Mouse (Mus musculus) liver, embryonic 15.5 days (tissue): ENCODE data around the gene Dis3l2. TPM values are rescaled to one million over a fixed set of nuclear protein-coding genes. Genes with fewer than 3 reads are reported as not detected.
A peak's percentile ranks its signal among the peaks of the same experiment; 100 is the strongest.

Source experiments
- ATAC-seq: fragments of 200-750 bp; cut with Nextera tagmentation; 2 replicates; pipeline ENCODE4 v1.8.0; 2017; ENCODE audit warnings: moderate number of reproducible peaks, mild to moderate bottlenecking, moderate library complexity; ENCODE audit not compliant: insufficient read depth
- H3K27ac ChIP-seq: fragments of 300-500 bp; sonication (generic); replicated peaks from 2 replicates; pipeline ENCODE4 v1.5.1; 2015; ENCODE audit warnings: mild to moderate bottlenecking, inconsistent platforms
- H3K27me3 ChIP-seq: fragments of 300-500 bp; sonication (generic); 2 replicates; pipeline ENCODE4 v1.6.1; 2015; ENCODE audit warnings: mild to moderate bottlenecking, inconsistent platforms
- H3K36me3 ChIP-seq: fragments of 300-500 bp; sonication (generic); replicated peaks from 2 replicates; pipeline ENCODE4 v1.6.1; 2015; ENCODE audit warnings: moderate library complexity, mild to moderate bottlenecking, inconsistent platforms
- H3K4me1 ChIP-seq: fragments of 300-500 bp; sonication (generic); replicated peaks from 2 replicates; pipeline ENCODE4 v1.6.1; 2015; ENCODE audit warnings: inconsistent platforms
- H3K4me2 ChIP-seq: fragments of 300-500 bp; sonication (generic); 2 replicates; pipeline ENCODE4 v1.6.1; 2015; ENCODE audit warnings: moderate library complexity, mild to moderate bottlenecking, inconsistent platforms
- H3K4me3 ChIP-seq: fragments of 300-500 bp; sonication (generic); replicated peaks from 2 replicates; pipeline ENCODE4 v1.5.1; 2015; ENCODE audit warnings: mild to moderate bottlenecking, inconsistent platforms
- H3K9ac ChIP-seq: fragments of 300-500 bp; sonication (generic); 2 replicates; pipeline ENCODE4 v1.6.1; 2015; ENCODE audit warnings: moderate library complexity, mild to moderate bottlenecking, inconsistent platforms
- H3K9me3 ChIP-seq: fragments of 300-500 bp; sonication (generic); replicated peaks from 2 replicates; pipeline ENCODE4 v1.6.1; 2016; ENCODE audit warnings: inconsistent platforms
- WGBS: fragments of 180-500 bp; shearing (Covaris S2); methylation state at CpG from one replicate; pipeline ENCODE4 v1.1.7; 2015; ENCODE audit warnings: mixed read lengths; ENCODE audit not compliant: insufficient replicate concordance; 5-methylcytosine and 5-hydroxymethylcytosine counted together
- polyA plus RNA-seq: library from polyadenylated mRNA; unstranded; fragments of >200 nt; fragmentation: Nextera tagmentation; extraction: Ambion mirVana; gene quantifications from 2 replicates; pipeline ENCODE4 v1.2.1, GENCODE M21; 2015

The Dis3l2 gene
- polyA plus RNA-seq, 1 experiment from 2014 or later = 8.5 TPM

GRCm38 (mm10) chr1:86834351-86834987, 130.9 kb downstream of the Dis3l2 start:
- Histone ChIP-seq H3K4me3 (no peak overlapping the region), H3K9me3 (no peaks in the 10 kb centered on the region), H3K9ac (no peak overlapping the region), H3K4me2 (no peak overlapping the region), H3K27ac (no peak overlapping the region), H3K4me1 (no peaks in the 10 kb centered on the region), H3K27me3 (no peaks in the 10 kb centered on the region), H3K36me3 (no peaks in the 10 kb centered on the region)
- 72% methylated on average over 2 of the region's 2 CpGs for WGBS
- ATAC-seq = no peak

GRCm38 (mm10) chr1:86834988-86835387, 131.4 kb downstream of the Dis3l2 start:
- H3K4me2 ChIP-seq = no peak overlapping the region
- no peaks in the 10 kb centered on the region for H3K27me3 ChIP-seq
- ATAC-seq = no peak
- H3K9me3 ChIP-seq = no peaks in the 10 kb centered on the region
- 60% methylated on average over 2 of the region's 2 CpGs for WGBS
- H3K27ac ChIP-seq = no peak overlapping the region
- H3K4me3 ChIP-seq = no peak overlapping the region
- no peaks in the 10 kb centered on the region for H3K4me1 ChIP-seq
- H3K36me3 ChIP-seq = no peaks in the 10 kb centered on the region
- no peak overlapping the region for H3K9ac ChIP-seq

- ATAC-seq = no peak
- Histone ChIP-seq H3K36me3 (no peaks in the 10 kb centered on the region), H3K27ac (no peak overlapping the region), H3K9me3 (no peaks in the 10 kb centered on the region), H3K4me1 (peaks cover 6% of the 10 kb centered on the region; the same call in 1 of the 2 replicates), H3K27me3 (no peaks in the 10 kb centered on the region), H3K9ac (no peak overlapping the region), H3K4me2 (no peak overlapping the region), H3K4me3 (no peak overlapping the region)
- WGBS = 26% methylated on average over 2 of the region's 2 CpGs
These were observed 147.1 kb downstream of the Dis3l2 start for GRCm38 (mm10) chr1:86850754-86851153.

GRCm38 (mm10) chr1:86858876-86859275, 155.3 kb downstream of the Dis3l2 start:
- H3K27ac ChIP-seq = no peak overlapping the region
- 33% methylated on average over 1 of the region's 1 CpGs for WGBS

GRCm38 (mm10) chr1:86859371-86859770, 155.8 kb downstream of the Dis3l2 start:
- WGBS = 36% methylated on average over 1 of the region's 1 CpGs
- no peaks in the 10 kb centered on the region for H3K4me1 ChIP-seq
- ATAC-seq = no peak

More at GRCm38 (mm10) chr1:86858876-86859275, 155.3 kb downstream of the Dis3l2 start:
- Histone ChIP-seq H3K36me3 (no peaks in the 10 kb centered on the region), H3K4me1 (no peaks in the 10 kb centered on the region), H3K9ac (no peak overlapping the region), H3K9me3 (no peaks in the 10 kb centered on the region), H3K4me3 (no peak overlapping the region), H3K27me3 (no peaks in the 10 kb centered on the region), H3K4me2 (no peak overlapping the region)
- ATAC-seq = no peak

GRCm38 (mm10) chr1:86873745-86874144, 170.1 kb downstream of the Dis3l2 start:
- Histone ChIP-seq H3K4me2 (no peak overlapping the region), H3K9ac (no peak overlapping the region), H3K4me3 (no peak overlapping the region), H3K4me1 (no peaks in the 10 kb centered on the region), H3K27ac (no peak overlapping the region), H3K27me3 (no peaks in the 10 kb centered on the region), H3K9me3 (no peaks in the 10 kb centered on the region), H3K36me3 (no peaks in the 10 kb centered on the region)
- WGBS = 59% methylated on average over 2 of the region's 2 CpGs
- ATAC-seq = no peak

More at GRCm38 (mm10) chr1:86859371-86859770, 155.8 kb downstream of the Dis3l2 start:
- Histone ChIP-seq H3K9me3 (no peaks in the 10 kb centered on the region), H3K27me3 (no peaks in the 10 kb centered on the region), H3K4me2 (no peak overlapping the region), H3K27ac (no peak overlapping the region), H3K4me3 (no peak overlapping the region), H3K36me3 (no peaks in the 10 kb centered on the region), H3K9ac (no peak overlapping the region)

- Histone ChIP-seq H3K4me3 (no peak overlapping the region), H3K9ac (no peak overlapping the region), H3K27me3 (no peaks in the 10 kb centered on the region), H3K9me3 (no peaks in the 10 kb centered on the region), H3K4me2 (no peak overlapping the region), H3K27ac (no peak overlapping the region), H3K36me3 (no peaks in the 10 kb centered on the region), H3K4me1 (no peaks in the 10 kb centered on the region)
- ATAC-seq = no peak
These were observed 175.1 kb downstream of the Dis3l2 start for GRCm38 (mm10) chr1:86878743-86879142.

- no peaks in the 10 kb centered on the region for H3K27me3 ChIP-seq
- no peaks in the 10 kb centered on the region for H3K9me3 ChIP-seq
- 0 out of 2 replicates have a peak overlapping the region, but pooled peaks have one; percentile 22 for H3K27ac ChIP-seq
- no peaks in the 10 kb centered on the region for H3K4me1 ChIP-seq
- no peaks in the 10 kb centered on the region for H3K36me3 ChIP-seq
- 70% methylated on average over 2 of the region's 2 CpGs for WGBS
- no peak overlapping the region for H3K4me3 ChIP-seq
- no peak overlapping the region for H3K9ac ChIP-seq
- ATAC-seq = 0 out of 2 replicates have a peak, but pooled peaks have one; percentile 34
- no peak overlapping the region for H3K4me2 ChIP-seq
These were observed 175.9 kb downstream of the Dis3l2 start for GRCm38 (mm10) chr1:86879547-86879946.

- Histone ChIP-seq H3K4me3 (no peak overlapping the region), H3K27me3 (no peaks in the 10 kb centered on the region), H3K9me3 (no peaks in the 10 kb centered on the region), H3K27ac (no peak overlapping the region), H3K36me3 (no peaks in the 10 kb centered on the region), H3K9ac (no peak overlapping the region), H3K4me1 (no peaks in the 10 kb centered on the region), H3K4me2 (no peak overlapping the region)
- no peak for ATAC-seq
- 78% methylated on average over 1 of the region's 1 CpGs for WGBS
These were observed 183.5 kb downstream of the Dis3l2 start for GRCm38 (mm10) chr1:86887060-86887459.

- 59% methylated on average over 2 of the region's 2 CpGs for WGBS
- no peaks in the 10 kb centered on the region for H3K36me3 ChIP-seq
- no peaks in the 10 kb centered on the region for H3K27me3 ChIP-seq
- no peaks in the 10 kb centered on the region for H3K9me3 ChIP-seq
- H3K4me2 ChIP-seq = no peak overlapping the region
- no peak overlapping the region for H3K4me3 ChIP-seq
- H3K27ac ChIP-seq = no peak overlapping the region
- H3K9ac ChIP-seq = no peak overlapping the region
- peaks cover 19% of the 10 kb centered on the region for H3K4me1 ChIP-seq
- no peak for ATAC-seq
These were observed 208.9 kb downstream of the Dis3l2 start for GRCm38 (mm10) chr1:86912481-86912880.

- ATAC-seq = no peak
- Histone ChIP-seq H3K4me2 (no peak overlapping the region), H3K4me3 (no peak overlapping the region), H3K27ac (no peak overlapping the region), H3K27me3 (no peaks in the 10 kb centered on the region), H3K9me3 (no peaks in the 10 kb centered on the region), H3K4me1 (peaks cover 19% of the 10 kb centered on the region), H3K36me3 (no peaks in the 10 kb centered on the region), H3K9ac (no peak overlapping the region)
- 77% methylated on average over 3 of the region's 3 CpGs for WGBS
These were observed 210.3 kb downstream of the Dis3l2 start for GRCm38 (mm10) chr1:86913896-86914295.

- no peaks in the 10 kb centered on the region for H3K27me3 ChIP-seq
- peaks cover 19% of the 10 kb centered on the region for H3K4me1 ChIP-seq
- H3K4me3 ChIP-seq = no peak overlapping the region
- 83% methylated on average over 2 of the region's 2 CpGs for WGBS
- H3K36me3 ChIP-seq = no peaks in the 10 kb centered on the region
- H3K4me2 ChIP-seq = no peak overlapping the region
- no peak overlapping the region for H3K9ac ChIP-seq
- no peaks in the 10 kb centered on the region for H3K9me3 ChIP-seq
- no peak for ATAC-seq
- H3K27ac ChIP-seq = no peak overlapping the region
These were observed 211.1 kb downstream of the Dis3l2 start for GRCm38 (mm10) chr1:86914697-86915096.
